1 mouse cellular context compared by ENCODE assay signal in the genomic region with DNA sequence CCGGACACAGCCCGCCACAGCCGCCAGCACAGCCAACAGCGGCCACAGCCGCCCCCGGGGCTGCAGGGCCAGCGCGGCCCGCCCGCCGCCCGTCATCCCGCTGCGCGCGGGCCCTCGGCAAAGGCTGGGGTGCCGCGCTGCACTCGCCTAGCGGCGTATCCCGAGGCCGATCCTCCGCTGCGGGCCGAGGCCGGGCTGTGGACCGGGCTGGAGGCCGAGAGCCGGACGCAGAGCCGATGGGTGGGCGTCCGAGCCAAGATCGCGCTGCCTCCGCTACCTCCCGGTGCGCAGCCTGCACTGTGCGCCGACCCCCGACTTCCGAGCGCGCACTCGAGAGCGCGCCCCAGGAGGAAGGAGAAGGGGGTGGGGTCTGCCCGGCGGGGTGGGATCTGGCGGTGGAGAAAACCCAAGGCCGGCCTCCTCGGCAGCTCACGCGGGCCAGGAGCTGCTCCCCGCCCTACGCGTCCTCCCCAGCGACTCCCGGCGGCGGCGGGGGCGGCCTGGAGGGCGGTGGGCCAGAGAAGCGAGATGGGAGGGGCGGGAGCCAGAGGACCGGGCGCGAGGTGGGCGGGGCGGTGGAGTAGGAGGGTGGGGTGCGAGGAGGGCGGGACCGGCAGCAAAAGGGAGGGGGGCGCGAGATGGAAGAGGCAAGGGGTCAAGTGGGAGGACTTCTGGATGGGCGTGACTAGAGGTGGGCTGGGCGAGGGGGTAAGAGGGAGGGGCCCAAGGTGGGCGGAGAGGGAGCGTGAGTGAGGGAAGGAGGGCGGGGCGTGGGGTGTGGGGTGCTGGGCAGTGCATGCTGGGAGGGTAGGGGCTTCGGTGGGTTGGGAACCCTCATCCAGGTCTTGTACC.
TF ChIP-seq lines count a peak whose summit lies in the region.

A gene (minus strand): TSS at position 343 of the 852 bp plus-strand sequence.

TF ChIP-seq in CH12.LX, 34 proteins besides CTCF, POLR2A, EP300 and RAD21:
- TF ChIP-seq MEF2A (IDR thresholded peaks at IDR 0.05; ENCODE audit: borderline replicate concordance, low read depth, low read length): no peak; the same call in 1 of the 2 replicates
- no peak for TF ChIP-seq ETS1 (conservative IDR thresholded peaks at IDR 0.05; ENCODE audit: low read depth, low read length)
- TF ChIP-seq ELF1 (IDR thresholded peaks at IDR 0.05; ENCODE audit: low read depth, low read length): 0 out of 2 replicates have a peak, but pooled peaks have one; percentile 5
- TF ChIP-seq TBP (conservative IDR thresholded peaks at IDR 0.05; ENCODE audit: low read depth, low read length): no peak
- TF ChIP-seq MAX (IDR thresholded peaks at IDR 0.05; ENCODE audit: low read length): no peak
- TF ChIP-seq POLR2AphosphoS2 (IDR thresholded peaks at IDR 0.05; ENCODE audit: low read depth, low read length): no peak
- TF ChIP-seq CHD1 (IDR thresholded peaks at IDR 0.05; ENCODE audit: low read depth, low read length): no peak
- no peak for TF ChIP-seq ZC3H11A (IDR thresholded peaks at IDR 0.05; ENCODE audit: low read depth, low read length)
- no peak for TF ChIP-seq ZKSCAN1 (IDR thresholded peaks at IDR 0.05; ENCODE audit: borderline replicate concordance, low read depth, low read length)
- TF ChIP-seq USF1 (IDR thresholded peaks at IDR 0.05; ENCODE audit: low read depth, low read length): no peak
- TF ChIP-seq GABPA (IDR thresholded peaks at IDR 0.05; ENCODE audit: insufficient replicate concordance, low read depth, low read length): no peak
- TF ChIP-seq NELFE (IDR thresholded peaks at IDR 0.05; ENCODE audit: low read depth, low read length): peak; percentile 63; the same call in 1 of the 2 replicates
- no peak for TF ChIP-seq MXI1 (IDR thresholded peaks at IDR 0.05; ENCODE audit: low read depth, low read length)
- no peak for TF ChIP-seq PAX5 (IDR thresholded peaks at IDR 0.05; ENCODE audit: low read length)
- no peak for TF ChIP-seq MYC (IDR thresholded peaks at IDR 0.05; ENCODE audit: low read depth, low read length)
- TF ChIP-seq SMC3 (IDR thresholded peaks at IDR 0.05; ENCODE audit: low read depth, low read length): no peak
- 0 out of 2 replicates have a peak, but pooled peaks have one; percentile 4 for TF ChIP-seq ZMIZ1 (IDR thresholded peaks at IDR 0.05; ENCODE audit: low read depth, low read length)
- TF ChIP-seq MAZ (IDR thresholded peaks at IDR 0.05; ENCODE audit: low read depth, low read length): peak; percentile 95
- TF ChIP-seq MAFK (IDR thresholded peaks at IDR 0.05; ENCODE audit: insufficient replicate concordance, low read length): no peak
- TF ChIP-seq ZNF384 (IDR thresholded peaks at IDR 0.05; ENCODE audit: low read depth, low read length): no peak
- TF ChIP-seq CHD2 (IDR thresholded peaks at IDR 0.05; ENCODE audit: low read length): peak; percentile 51; the same call in 1 of the 2 replicates
- no peak for TF ChIP-seq JUND (conservative IDR thresholded peaks at IDR 0.05; ENCODE audit: low read depth, low read length)
- peak; percentile 39; the same call in 1 of the 2 replicates for TF ChIP-seq HCFC1 (IDR thresholded peaks at IDR 0.05; ENCODE audit: low read depth, low read length)
- TF ChIP-seq NRF1 (IDR thresholded peaks at IDR 0.05; ENCODE audit: low read depth, low read length): peak; percentile 59
- TF ChIP-seq TCF12 (IDR thresholded peaks at IDR 0.05; ENCODE audit: low read depth, low read length): no peak
- no peak for TF ChIP-seq USF2 (conservative IDR thresholded peaks at IDR 0.05; ENCODE audit: low read depth, low read length)
- no peak for TF ChIP-seq BHLHE40 (IDR thresholded peaks at IDR 0.05; ENCODE audit: low read depth, low read length)
- no peak for TF ChIP-seq JUN (IDR thresholded peaks at IDR 0.05; ENCODE audit: insufficient read depth, low read depth, low read length)
- TF ChIP-seq E2F4 (IDR thresholded peaks at IDR 0.05; ENCODE audit: insufficient replicate concordance, low read depth, low read length): no peak
- no peak for TF ChIP-seq KAT2A (IDR thresholded peaks at IDR 0.05; ENCODE audit: insufficient replicate concordance, low read length)
- TF ChIP-seq UBTF (IDR thresholded peaks at IDR 0.05; ENCODE audit: low read depth, low read length): no peak
- no peak for TF ChIP-seq SIN3A (IDR thresholded peaks at IDR 0.05; ENCODE audit: low read length)
- TF ChIP-seq RCOR1 (conservative IDR thresholded peaks at IDR 0.05; ENCODE audit: low read depth, low read length): no peak
- TF ChIP-seq IRF4 (IDR thresholded peaks at IDR 0.05; ENCODE audit: low read depth, low read length): no peak
